Mouse (Mus musculus): ENCODE data around the gene Cacnb1.

Cacnb1 gene

DNA sequence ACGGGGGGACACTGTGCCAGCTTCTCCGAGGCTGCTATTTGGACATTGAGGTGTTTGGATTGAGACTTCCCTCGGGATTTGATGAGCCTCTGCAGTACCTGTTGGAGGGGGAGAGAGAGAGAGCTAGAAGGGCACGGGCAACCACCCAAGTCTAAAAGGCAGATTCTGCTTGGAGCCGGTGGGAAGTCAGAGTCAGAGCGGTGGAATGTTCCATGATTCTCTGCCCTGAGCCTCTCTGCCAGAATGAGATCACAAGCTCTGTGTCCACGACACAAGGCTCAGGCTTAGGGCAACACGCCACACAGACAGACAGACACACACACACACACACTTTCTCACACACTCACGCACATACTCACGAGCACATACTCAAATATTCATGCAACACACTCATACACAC, 17.1 kb downstream of the Cacnb1 start:
- no peak for DNase-seq

DNA sequence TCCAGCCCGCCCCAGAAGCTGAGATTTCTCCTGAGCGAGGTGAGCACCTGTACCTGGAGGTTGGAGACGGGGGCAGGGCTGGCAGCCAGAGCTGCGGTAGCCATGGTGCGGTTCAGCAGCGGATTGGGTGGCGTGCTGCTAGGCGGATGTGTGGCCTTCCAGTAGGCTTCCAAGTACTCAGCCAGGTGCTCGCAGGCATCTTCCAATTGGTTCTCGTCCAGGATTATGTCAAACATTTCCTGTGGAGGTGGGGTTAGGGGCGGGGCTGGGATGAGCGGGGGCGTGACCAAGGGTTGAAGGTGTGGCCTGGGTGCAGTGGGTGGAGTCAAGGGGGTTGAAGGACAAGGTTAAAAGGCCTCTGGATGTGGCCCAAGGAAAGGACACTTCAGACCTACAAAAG, 17.8 kb downstream of the Cacnb1 start:
- no peak for DNase-seq

DNA sequence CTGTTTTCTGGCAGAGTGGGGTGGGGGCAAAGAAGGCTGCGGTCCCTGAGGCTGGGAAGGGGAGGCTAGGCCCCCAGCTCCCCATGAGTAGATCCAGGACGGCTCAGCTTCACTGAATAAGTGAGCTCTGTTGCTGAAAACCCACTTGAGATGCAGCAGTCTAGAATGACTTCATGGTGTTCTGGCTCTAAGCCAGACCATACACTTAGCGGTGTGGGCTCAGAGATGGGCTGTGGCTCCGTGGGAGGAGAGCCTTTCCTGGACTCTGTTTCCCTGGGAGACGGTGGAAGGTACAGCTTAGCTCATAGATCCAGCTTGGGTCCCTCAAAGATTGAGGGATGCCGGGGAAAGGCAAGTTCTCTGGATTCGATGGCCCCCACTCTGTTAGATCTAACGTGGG, 18.7 kb downstream of the Cacnb1 start:
- DNase-seq, result no peak

DNA sequence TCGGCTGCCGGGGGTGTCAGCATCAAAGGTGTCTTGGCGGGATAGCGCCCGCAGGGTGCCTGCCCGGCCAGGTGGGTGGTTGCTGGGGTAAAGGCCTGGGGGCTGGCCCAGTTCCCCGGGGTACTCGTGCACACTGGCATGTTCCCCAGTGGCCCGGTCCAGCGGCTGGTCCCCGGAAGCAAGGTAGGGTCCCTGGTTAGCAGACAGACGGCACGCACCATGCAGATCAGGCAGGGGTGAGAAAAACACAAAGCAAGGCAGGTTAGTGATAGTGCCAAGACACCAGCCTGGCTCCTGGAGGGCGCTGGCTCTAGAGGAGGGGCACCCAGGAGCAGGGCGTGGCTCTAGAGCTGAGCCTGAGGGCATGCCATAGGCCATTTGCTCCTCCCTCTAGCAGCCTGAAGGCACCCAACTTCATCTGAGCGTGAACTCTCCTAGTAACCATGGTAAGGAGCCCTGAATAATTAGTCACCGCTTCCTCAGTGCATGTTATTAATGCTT, 19.6 kb downstream of the Cacnb1 start:
- DNase-seq, result no peak

DNA sequence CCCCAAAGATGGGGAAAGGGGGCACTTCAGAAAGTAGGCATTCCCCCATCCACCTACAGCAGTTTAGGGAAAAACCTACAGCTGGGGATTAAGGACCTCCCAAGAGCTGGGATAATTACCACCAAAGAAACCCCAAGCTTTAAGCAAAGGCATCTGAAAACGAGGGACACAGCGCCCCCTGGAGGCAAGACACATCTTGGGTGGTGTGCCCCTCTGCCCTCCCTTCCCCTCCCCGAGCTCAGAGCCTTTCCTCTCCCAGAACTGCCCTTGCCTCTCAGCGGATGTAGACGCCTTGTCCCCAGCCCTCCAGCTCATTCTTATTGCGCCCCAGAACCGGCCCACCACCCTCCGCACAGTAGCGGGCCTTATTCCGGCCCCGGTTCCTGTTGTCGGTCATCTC, 20.2 kb downstream of the Cacnb1 start:
- DNase-seq, result peak; percentile 39

DNA sequence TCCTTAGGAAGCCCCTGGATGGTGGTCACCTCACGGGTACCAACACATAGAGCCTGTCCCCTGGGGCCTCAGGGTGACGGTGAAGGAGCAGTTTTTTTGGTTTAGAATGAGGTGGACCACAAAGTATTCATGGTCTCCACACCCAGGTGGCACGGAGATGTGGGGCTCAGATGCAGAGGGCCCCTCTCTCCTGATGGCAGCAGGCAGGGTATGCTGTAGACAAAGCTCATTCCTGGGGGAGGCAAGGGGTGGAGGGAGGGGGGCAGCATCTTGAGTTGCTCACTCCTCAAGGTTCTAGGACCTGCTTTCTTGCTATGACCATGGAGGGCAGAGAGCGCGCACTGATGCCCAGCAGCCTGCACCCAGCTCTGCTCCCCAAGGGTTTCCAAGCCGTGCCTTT, 20.8 kb downstream of the Cacnb1 start:
- DNase-seq, result no peak

DNA sequence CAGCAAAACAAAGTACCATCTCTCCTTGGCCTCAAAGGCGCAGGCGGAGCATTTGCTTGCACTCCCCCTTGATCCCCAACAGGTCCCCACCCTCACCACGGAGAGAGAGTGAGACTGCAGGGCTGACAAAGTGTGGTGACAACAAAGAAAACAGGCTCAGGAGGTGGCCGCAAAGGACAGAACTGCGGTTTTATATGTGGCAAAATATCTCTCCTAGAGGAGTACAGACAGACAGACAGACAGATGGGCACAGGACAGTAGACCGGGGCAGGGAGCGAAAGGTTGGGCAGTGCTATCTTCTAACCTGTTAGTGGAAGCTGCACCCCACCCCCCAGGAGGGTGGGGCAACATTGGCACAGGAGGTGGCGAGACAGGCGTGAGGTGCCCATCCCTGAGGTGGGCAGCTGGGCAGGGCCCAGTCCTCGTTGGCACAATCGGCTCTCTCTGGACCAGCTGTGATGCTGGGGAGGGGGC, 21.4 kb downstream of the Cacnb1 start:
- no peak for DNase-seq

DNA sequence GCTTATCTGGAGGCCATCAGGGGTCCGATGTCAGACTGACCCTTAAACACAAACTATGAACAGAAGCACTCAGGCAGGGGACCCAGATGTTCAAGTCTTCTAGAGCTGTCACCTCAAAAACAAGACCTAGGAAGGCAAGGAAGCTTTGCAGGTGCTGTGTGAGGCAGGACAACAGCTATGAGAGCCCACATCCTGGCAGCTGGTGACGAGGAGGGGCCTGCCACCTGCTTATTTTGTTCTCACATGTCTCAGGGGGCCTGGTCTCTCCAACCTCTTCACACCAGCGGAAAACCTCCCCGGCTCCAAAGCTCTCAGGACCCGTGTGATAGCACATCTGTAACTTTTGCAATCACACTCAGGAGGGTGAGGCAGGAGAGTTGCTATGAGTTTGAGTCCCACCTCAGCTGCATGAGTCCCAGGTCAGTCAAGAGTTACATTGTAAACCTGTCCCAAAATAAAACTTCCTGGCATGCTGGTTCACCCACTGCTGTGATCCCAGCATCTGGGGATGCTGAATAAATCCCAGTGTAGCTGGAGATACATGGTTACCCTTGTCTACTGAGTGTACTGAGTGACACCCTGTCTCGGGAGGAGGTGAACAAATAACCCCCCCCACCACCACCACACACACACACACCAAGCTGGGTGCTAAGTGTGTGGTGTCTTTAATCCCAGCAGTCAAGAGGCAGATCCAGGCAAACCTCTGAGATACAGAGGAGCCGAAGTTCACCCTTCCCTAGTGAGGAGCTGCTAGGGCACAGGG, 22.3 kb downstream of the Cacnb1 start:
- no peak for DNase-seq

DNA sequence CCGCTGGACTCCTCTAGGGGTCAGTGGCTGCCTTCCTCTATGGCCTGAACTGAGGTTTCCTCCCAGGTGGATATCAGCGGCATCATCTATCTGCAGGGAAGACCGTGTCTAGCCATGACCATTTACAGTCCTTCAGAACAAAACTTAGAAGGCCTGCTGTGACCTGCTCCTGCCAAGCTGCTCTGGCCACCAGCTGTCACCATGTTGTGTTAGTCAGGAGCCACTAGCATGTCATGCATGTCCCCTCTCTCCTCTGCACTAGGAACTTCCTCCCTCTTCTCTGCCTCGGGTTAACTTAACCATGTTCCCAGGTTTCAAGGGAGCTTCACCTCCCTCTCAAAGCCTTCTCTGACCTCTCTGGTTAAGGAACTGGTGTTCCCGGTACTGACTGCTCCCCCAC, 23.1 kb downstream of the Cacnb1 start:
- DNase-seq, result no peak

DNA sequence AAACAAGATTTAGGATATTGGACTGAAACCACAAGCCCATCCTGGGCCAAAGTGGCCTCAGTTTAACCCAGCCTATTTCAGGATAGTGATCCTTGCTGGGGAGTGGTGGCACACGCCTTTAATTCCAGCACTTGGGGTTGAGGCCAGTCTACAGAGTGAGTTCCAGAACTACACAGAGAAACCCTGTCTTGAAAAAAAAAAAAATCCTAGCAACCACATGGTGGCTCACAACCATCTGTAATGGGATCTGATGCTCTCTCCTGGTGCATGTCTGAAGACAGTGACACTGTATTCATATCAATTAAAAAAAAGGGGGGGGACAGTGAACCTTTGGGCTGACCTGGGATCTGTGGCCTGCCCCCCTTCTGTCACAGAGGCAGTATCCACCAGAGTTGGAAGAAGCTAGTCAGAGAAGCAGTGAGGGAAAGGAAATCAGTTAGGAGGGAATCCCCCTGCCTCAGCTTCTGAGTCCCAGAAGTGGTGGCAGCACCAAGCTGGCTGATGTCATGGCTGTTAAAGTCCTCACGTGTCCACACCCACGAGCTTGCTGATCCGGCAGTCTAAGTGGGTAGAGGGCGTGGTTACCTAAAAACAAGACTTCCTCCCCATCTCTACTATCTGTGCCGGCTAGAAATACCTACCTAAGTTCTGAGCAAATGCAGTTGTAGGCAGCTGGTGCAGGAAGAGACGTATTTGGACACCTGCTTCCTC, 23.8 kb downstream of the Cacnb1 start:
- no peak for DNase-seq

DNA sequence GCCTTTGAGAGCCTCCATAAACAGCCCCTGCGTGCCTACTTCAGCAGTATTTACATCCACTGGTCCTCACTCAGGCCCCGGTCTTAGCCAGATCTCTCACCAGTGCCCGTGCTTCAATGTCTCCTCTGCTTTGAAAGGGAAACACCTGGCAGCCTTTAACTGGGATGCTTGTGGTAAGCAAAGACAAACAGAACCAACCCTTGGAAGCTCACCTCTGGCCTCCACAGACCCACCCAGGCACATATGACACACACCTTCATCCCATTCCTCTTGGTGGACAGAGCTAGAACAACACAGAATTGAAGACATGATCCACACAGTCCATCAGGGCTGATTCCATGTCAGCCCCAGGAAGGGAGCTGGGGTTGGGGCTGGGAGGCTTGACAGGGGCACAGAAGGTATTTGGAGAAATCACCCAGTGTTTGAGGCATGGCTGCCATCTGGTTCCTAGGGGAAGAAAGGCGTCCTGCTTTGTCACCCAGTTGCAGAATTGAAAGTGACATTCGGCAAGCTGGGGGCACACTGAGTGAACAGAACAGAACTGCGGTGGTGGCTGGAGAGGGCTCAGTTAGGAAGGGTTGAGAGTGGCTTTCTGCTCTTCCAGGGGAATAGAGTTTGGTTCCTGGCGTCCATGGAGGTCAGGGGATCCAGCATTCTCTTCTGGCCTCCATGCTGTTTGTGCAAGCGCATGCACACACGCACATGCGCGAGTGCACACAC, 24.6 kb downstream of the Cacnb1 start:
- DNase-seq, result no peak

DNA sequence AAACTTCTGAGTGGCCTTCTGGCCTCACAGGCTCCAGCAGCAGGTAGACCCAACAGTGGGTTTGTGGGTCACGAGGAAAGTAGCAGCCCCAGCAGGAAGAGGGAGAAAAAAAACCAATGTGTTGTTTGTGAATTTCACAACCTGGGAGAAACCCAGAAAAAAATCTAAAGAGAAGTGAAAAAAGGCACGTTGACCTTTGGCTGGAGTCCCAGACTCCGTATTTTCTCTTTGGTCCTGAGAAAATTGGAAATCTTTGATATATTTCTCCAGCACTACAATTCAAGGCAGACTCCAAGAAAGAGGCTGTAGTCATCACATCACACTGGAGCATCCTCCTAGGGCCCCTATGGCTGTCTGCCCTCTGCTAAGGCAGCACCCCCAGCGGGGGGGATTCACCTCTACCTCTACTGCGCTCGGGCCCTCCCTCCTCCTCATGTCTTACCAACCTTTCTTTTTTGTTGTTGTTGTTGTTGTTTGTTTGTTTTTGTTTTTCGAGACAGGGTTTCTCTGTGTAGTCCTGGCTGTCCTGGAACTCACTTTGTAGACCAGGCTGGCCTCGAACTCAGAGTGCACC, 25.4 kb downstream of the Cacnb1 start:
- no peak for DNase-seq

DNA sequence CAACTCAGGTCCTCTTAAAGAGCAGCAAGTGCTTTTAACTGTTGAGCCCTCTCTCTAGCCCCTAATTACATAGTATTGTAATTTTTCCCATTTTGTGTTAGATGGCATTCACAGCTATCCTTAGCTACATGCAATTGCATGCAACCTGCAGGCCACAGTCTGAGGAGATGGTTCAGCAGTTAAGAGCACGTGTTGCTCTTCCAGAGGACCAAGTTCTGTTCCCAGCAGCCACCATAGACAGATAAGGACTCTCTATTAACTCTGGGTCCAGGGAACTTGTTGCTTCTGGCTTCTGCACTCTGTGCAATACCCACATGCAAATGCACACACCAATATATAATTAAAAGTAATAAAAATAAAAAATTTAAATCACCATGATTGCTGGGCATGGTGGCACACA, 26.1 kb downstream of the Cacnb1 start:
- DNase-seq, result no peak

DNA sequence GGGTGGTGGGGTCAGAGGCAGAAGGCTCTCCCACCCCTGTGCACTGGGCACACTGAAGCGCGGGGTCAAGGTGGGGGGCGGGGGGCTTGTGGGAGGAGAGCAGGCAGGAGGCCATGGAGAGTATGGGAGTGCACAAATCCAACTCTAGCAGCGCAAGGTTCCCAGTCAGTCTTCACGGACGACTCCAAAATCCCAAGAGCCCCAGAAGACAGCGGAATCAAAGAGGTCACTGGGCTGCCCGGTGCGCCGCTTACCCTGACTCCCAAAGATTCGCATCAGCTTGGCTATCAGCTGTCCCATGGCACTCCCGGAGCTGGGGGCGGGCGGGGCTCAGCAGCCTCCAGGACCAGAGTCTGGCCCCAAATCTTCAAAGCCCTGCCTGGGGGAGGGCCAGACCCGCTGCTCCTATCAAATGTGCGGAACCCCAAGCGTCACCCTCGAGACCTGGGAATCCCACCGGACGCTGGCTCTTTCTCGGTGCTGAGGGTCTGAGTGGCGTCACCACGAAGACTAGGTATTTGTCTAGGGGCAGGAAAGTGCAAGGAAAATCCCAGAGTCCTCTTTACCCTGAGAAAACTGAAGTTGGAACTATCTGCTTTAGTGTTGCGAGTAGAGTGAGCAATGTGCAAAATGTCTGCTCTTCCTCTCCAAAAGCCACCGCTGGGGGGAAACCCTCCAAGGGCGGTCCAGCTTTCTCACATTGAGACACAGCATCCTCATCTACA, 27.1 kb downstream of the Cacnb1 start, which contains the start of gene Arl5c:
Gene Arl5c (minus strand): TSS at position 618 of the 725 bp plus-strand sequence.
- DNase-seq, result no peak

DNA sequence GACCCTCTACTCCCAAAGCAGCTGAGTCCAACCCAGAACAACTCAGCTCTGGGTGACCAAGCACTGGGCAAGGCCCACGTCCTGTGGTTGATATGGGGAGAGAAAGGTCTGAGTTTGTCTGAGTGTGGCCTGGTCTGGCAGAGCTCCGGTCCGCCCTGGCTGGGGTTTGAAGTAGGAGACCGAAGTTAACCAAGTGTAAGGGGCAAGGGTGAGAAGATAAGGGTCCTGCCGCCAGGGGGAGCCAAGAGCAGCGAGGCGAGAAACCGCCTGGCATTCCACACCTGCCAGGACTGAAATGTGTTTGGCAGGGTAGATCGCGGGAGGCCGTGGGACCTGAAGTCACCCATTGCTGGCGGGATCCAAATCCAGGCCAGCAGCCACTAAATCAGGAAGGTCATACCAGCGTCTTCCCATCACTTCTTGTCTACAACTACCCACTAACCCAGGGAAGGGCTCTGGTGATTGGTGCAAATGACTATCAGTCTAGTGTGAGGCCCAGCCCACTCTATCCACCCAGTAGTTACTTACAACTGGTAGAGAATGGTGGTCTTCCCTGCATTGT, 28.2 kb downstream of the Cacnb1 start:
- peak; percentile 74 for DNase-seq

DNA sequence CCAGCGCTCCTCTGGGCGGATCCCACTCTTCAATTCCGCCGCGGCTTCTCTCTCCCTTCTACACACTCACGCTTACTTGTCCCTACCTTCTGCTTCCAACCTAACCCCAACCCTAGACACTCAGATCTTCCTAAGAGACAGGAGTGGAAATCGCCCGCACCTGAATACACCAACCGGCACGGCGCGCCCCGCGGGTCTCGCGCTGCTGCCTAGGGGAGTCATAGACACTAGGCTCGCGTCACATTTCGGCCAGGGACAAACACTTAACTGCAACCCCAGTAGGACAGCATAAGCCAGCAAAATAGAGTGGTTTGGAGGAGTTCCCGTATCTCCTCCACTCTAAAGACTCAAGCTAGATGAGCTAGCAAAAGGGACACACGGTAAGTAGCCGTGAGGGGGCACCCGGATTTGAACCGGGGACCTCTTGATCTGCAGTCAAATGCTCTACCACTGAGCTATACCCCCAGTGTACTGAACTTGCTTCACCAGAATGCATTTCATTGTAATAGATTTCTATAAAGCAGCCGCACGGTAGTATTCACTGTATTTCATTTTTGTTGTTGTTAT, 34.2 kb downstream of the Cacnb1 start:
- peak; percentile 88 for DNase-seq

DNA sequence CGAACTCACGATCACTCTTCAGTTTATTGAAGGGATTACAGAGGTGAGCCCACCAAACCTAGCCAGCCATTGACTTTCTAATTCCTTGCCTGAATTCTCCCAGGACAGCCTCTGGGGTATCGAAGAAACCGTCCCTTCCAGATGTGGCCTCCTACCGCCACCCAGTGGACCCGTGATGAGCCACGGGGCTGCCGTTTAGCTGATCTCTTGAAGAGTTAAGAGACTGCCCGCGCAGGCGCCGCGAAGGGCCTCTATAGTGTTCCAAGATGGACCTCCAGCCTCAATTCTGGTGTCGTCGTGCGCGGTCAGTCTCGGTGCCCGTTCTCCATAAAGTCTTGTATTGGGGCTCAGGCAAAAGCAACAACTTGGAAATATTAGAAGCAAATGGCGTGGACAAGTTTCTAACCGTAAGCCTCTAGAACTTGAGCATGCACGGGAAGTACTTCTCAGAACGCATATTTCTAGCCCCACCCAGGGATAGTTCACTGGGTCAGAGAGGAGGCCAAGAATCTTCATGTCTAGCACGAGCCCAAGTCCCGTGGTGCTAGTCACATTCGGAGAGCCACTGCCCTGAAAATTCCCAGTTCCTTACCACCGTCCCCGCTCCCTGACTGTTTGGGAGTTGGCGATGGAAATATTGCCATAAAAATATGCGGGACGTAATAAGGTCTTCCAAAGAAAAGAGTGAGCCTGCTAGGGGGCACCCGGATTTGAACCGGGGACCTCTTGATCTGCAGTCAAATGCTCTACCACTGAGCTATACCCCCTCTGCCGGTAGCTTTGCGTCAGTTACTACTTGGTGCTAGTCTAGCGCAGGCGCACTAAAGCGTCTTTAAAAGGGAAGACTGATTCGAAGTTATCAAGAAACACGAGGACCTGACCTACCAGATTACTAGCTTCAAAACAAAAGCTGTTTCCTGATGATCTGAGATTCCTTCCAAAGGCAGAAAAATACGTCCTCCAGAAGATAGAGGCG, 35.0 kb downstream of the Cacnb1 start:
- peak; percentile 94 for DNase-seq

DNA sequence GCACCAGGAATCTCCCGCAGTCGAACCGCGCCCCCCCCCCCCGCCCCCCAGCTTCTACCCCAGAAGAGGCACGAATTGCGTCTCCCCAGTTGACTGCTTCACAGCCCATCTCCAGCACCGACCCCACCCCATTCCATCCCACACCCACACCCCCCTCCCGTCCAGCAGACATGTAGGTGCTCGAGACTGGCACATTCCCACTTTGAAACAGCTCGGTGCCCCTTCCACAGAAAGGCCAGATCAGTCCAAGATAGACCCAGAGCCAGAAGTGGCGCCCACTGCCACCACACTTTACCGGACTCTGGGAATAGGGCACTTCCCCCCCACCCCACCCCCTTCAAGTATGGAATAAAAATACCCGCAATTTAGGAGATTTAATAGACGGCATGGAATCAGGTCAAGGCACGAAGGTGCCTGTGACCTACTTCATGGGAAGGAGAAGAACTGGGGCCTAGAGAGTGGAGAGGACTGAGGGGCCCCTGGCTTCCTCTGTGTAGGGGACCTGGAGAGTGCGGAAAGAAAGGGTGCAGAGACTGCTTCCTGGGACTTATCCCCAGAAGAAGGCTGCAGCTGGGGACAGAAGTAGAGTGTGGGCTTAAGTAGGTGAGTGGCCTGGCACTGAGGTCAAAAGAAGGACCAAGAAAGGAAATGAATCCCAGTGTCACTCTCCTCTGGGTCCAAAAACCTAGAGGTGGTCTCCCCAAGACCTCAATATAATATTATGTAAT, 35.9 kb downstream of the Cacnb1 start:
- DNase-seq, result no peak

Measured in kidney, adult 11 months (tissue).